Mouse (Mus musculus) ES-Bruce4 (cell line): ENCODE results near the gene Nek9. TPM values are rescaled to one million over a fixed set of nuclear protein-coding genes. Genes with fewer than 3 reads are reported as not detected.

Source experiments
- H3K27ac ChIP-seq: 2 replicates; pipeline ENCODE4 v1.5.1; 2012; ENCODE audit warnings: low read length, inconsistent platforms; ENCODE audit not compliant: insufficient read depth
- H3K27me3 ChIP-seq: 2 replicates; pipeline ENCODE4 v1.6.1; 2012; ENCODE audit warnings: mild to moderate bottlenecking, low read length, inconsistent platforms; ENCODE audit not compliant: control insufficient read depth, poor library complexity, insufficient read depth, severe bottlenecking
- H3K36me3 ChIP-seq: 2 replicates; pipeline ENCODE4 v1.6.1; 2012; ENCODE audit warnings: inconsistent platforms, mild to moderate bottlenecking, low read length, moderate library complexity; ENCODE audit not compliant: control insufficient read depth, poor library complexity, insufficient read depth, severe bottlenecking
- H3K4me1 ChIP-seq: one replicate; pipeline ENCODE4 v1.8.1; 2011; ENCODE audit warnings: low read length; ENCODE audit not compliant: control insufficient read depth, insufficient read depth
- H3K4me3 ChIP-seq: 2 replicates; pipeline ENCODE4 v1.5.1; 2011; ENCODE audit warnings: low read depth, mild to moderate bottlenecking, low read length
- H3K9ac ChIP-seq: 2 replicates; pipeline ENCODE4 v1.6.1; 2012; ENCODE audit warnings: low read depth, mild to moderate bottlenecking, inconsistent platforms; ENCODE audit not compliant: poor library complexity, severe bottlenecking
- H3K9me3 ChIP-seq: replicated peaks from 2 replicates; pipeline ENCODE4 v1.6.1; 2012; ENCODE audit warnings: mild to moderate bottlenecking, low read length, inconsistent platforms; ENCODE audit not compliant: control insufficient read depth, poor library complexity, insufficient read depth, severe bottlenecking
- CTCF ChIP-seq: IDR thresholded peaks from one replicate; pipeline ENCODE4 v1.8.1; 2011; ENCODE audit warnings: low read depth, low read length
- EP300 ChIP-seq: IDR thresholded peaks from 2 replicates; pipeline ENCODE4 v1.6.1; 2011; ENCODE audit warnings: low read depth, low read length; ENCODE audit not compliant: insufficient read depth
- POLR2A ChIP-seq: IDR thresholded peaks from one replicate; pipeline ENCODE4 v1.8.1; 2011; ENCODE audit warnings: low read length; ENCODE audit not compliant: insufficient read depth
- polyA plus RNA-seq: library from polyadenylated mRNA; stranded (reverse); fragments of >200 nt; gene quantifications from 2 replicates; pipeline ENCODE4 v1.2.4, GENCODE M21; 2011; ENCODE audit warnings: low read depth; ENCODE audit not compliant: missing spikeins, insufficient read depth, insufficient read length

Nek9 gene
- polyA plus RNA-seq, 1 experiment = 43.2 TPM

DNA sequence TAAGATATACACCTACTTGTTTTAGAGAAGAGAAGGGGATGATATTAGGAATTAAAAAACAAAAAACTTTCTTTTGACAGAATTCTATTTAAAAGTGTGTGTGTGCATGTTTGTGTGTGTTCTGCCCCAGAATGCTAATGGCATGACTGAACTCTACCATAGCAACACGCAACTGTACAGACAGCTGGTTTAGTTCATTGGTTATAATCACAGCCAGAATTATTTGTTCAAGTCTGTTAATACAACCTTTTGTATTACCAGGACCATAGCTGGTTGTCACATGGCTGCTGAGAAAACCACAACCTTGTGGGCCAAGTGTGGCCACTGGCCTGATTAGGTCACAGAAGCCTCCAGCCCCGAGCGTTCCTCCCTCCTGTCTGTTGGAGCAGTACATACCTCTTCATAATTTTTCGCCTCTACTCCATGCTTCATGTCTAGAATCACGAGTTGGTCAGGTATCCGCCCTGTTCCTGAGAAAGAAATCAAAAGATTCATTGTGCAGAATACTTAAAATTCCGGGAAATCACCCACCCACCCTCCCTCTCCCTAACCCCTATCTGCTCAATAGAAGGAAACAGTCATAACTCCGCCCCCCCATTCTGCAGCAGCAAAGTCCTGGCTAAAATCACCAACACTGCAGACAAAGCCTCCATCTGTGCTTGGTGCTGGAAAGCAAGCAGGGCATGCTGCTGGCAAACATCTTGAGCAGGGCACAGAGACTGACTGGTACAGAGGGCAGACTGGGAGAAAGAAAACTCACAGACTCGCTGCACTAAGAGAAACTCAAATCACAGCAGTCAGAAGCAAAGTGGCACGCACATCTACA, 11.5 kb upstream of the Nek9 start:
- Histone ChIP-seq H3K27ac (no peak overlapping the region), H3K27me3 (no peaks in the 10 kb centered on the region), H3K9ac (no peak overlapping the region), H3K4me3 (no peak overlapping the region), H3K4me1 (no peaks in the 10 kb centered on the region), H3K36me3 (peaks cover 30% of the 10 kb centered on the region), H3K9me3 (no peaks in the 10 kb centered on the region)
- TF ChIP-seq EP300 (no peak), POLR2A (no peak), CTCF (no peak)

GRCm38 (mm10) chr12:85348338-85348737, 9.2 kb upstream of the Nek9 start:
- Histone ChIP-seq H3K4me3 (no peak overlapping the region), H3K9me3 (0 out of 2 replicates have a peak, but pooled peaks cover 3% of the 10 kb centered on the region), H3K9ac (no peak overlapping the region), H3K27me3 (no peaks in the 10 kb centered on the region), H3K27ac (no peak overlapping the region), H3K36me3 (peaks cover 25% of the 10 kb centered on the region), H3K4me1 (peaks cover 1% of the 10 kb centered on the region)
- TF ChIP-seq CTCF = no peak
- no peak for TF ChIP-seq EP300
- TF ChIP-seq POLR2A = no peak

GRCm38 (mm10) chr12:85347196-85347595, 8.0 kb upstream of the Nek9 start:
- no peak overlapping the region for H3K27ac ChIP-seq
- peaks cover 1% of the 10 kb centered on the region for H3K4me1 ChIP-seq
- H3K9ac ChIP-seq = no peak overlapping the region
- TF ChIP-seq EP300 (no peak), CTCF (no peak), POLR2A (no peak)
- H3K27me3 ChIP-seq = no peaks in the 10 kb centered on the region
- H3K4me3 ChIP-seq = no peak overlapping the region
- 0 out of 2 replicates have a peak, but pooled peaks cover 3% of the 10 kb centered on the region for H3K9me3 ChIP-seq
- H3K36me3 ChIP-seq = peaks cover 26% of the 10 kb centered on the region

- no peak overlapping the region for H3K27ac ChIP-seq
- TF ChIP-seq POLR2A (no peak), EP300 (no peak), CTCF (no peak)
- peaks cover 30% of the 10 kb centered on the region for H3K36me3 ChIP-seq
- H3K27me3 ChIP-seq = no peaks in the 10 kb centered on the region
- H3K9me3 ChIP-seq = 0 out of 2 replicates have a peak, but pooled peaks cover 3% of the 10 kb centered on the region
- no peak overlapping the region for H3K4me3 ChIP-seq
- peaks cover 1% of the 10 kb centered on the region for H3K4me1 ChIP-seq
- no peak overlapping the region for H3K9ac ChIP-seq
These were observed 7.2 kb upstream of the Nek9 start for GRCm38 (mm10) chr12:85346374-85346773.

GRCm38 (mm10) chr12:85345559-85345958, 6.4 kb upstream of the Nek9 start:
- H3K27me3 ChIP-seq = no peaks in the 10 kb centered on the region
- H3K4me3 ChIP-seq = no peak overlapping the region
- no peak overlapping the region for H3K9ac ChIP-seq
- H3K27ac ChIP-seq = no peak overlapping the region
- peaks cover 1% of the 10 kb centered on the region for H3K4me1 ChIP-seq
- H3K9me3 ChIP-seq = 0 out of 2 replicates have a peak, but pooled peaks cover 3% of the 10 kb centered on the region
- no peak for TF ChIP-seq POLR2A
- TF ChIP-seq CTCF = no peak
- no peak for TF ChIP-seq EP300
- H3K36me3 ChIP-seq = peaks cover 27% of the 10 kb centered on the region

DNA sequence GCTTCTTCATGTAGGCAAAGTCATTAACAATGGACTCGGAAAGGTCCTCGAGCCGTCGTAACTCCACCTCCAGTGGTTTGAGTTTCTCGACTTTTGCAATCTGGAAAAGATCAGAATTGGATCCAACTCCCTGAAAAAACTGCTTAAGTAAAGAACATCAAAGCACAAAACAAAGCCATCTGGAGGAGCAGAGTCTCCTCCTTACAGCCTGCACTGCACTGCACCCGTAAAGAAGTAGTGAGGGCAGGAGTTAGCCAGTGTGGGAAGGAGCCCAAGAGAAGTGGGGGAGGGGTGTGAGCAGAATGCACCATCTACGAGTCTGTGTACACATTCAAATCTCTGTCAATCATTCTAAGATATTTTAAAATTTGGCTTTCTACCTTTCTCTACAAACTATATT, 5.1 kb upstream of the Nek9 start:
- Histone ChIP-seq H3K36me3 (peaks cover 21% of the 10 kb centered on the region), H3K27ac (no peak overlapping the region), H3K9me3 (0 out of 2 replicates have a peak, but pooled peaks cover 3% of the 10 kb centered on the region), H3K4me3 (no peak overlapping the region), H3K27me3 (no peaks in the 10 kb centered on the region), H3K4me1 (peaks cover 1% of the 10 kb centered on the region), H3K9ac (no peak overlapping the region)
- TF ChIP-seq CTCF (no peak), POLR2A (no peak), EP300 (no peak)
